ENCODE assay signal across 8 mouse cellular contexts in the genomic region with DNA sequence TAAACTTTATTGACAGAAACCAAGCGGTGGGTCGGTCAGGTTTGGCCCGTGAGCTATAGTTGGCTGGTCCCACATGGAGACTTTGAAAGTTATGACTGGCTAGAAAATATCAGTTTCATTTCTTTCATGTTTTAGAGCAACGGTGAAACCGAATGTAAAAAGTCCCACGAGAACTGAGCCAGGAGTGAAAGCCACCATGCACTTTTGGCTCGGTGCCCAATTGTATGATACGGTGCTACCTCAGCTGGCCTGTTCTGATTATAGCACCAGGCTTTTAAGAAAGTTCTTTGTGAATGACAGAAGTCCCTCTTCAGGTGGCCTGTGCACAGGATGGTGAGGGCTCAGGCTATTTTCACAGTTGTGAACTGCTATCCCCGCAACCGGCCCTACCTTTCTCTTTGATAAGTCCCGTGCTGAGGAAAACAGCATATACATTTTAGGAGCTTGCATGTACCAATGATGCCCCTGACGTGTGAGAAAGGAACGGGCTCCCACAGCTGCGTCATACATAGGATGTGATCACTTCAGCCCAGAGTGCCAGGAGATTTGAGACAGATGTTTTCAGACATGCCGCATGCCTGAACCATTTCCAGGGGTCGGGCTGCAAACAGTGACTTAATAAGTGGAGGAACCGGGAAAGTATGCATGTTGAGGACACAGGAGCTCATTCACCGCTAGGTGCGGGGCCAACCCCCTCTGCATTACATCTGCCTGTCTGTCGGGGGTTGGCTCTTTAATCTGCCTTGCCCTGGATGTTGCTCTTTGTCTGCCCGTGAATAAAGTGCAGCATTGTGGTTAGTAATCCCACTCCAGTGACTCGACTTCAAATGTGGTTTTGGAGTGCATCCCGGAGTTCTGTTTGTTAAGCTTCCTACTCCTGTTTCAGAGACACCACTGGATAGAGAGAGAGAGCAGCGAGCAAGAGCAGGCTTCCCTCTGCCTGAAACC.
DNase-seq lines count a peak whose midpoint lies in the region; ATAC-seq and TF ChIP-seq lines count a peak whose summit lies in the region.

No protein-coding gene starts in this region.

- peak; percentile 42 for TF ChIP-seq CTCF in Patski (IDR thresholded peaks at IDR 0.05)
- TF ChIP-seq CTCF in forebrain, postnatal 0 days (IDR thresholded peaks at IDR 0.05; ENCODE audit: low read depth) = no peak
- peak; percentile 40; the same call in 1 of the 2 replicates for TF ChIP-seq CTCF in stomach, postnatal 0 days (IDR thresholded peaks at IDR 0.05; ENCODE audit: low read depth)

- in situ Hi-C loops in Patski (cut with MboI; ENCODE audit: low pct_unique_long_range_greater_than_20kb) = no loop called here

- ATAC-seq in Patski = peak; percentile 80
- ATAC-seq in forebrain, postnatal 0 days = peak; percentile 61
- peak; percentile 76 for ATAC-seq in midbrain, embryonic 12.5 days (ENCODE audit: low FRiP score, low read depth)
- ATAC-seq in stomach, postnatal 0 days (ENCODE audit: low FRiP score, low TSS enrichment) = peak; percentile 65; the same call in 1 of the 2 replicates

- no peaks in the 10 kb centered on the region for H3K27me3 ChIP-seq in Patski
- no peaks in the 10 kb centered on the region for H3K27me3 ChIP-seq in forebrain, postnatal 0 days (ENCODE audit: insufficient read depth, low read length)
- H3K27me3 ChIP-seq in midbrain, embryonic 12.5 days = peaks cover 7% of the 10 kb centered on the region; the same call in 1 of the 2 replicates
- no peaks in the 10 kb centered on the region for H3K27me3 ChIP-seq in stomach, postnatal 0 days (ENCODE audit: control insufficient read depth, insufficient read depth, low read length)

- H3K36me3 ChIP-seq in forebrain, postnatal 0 days (ENCODE audit: insufficient read depth) = no peaks in the 10 kb centered on the region
- H3K36me3 ChIP-seq in midbrain, embryonic 12.5 days = no peaks in the 10 kb centered on the region
- H3K36me3 ChIP-seq in stomach, postnatal 0 days (ENCODE audit: control insufficient read depth, insufficient read depth, low read length) = no peaks in the 10 kb centered on the region

- no peak overlapping the region for H3K27ac ChIP-seq in forebrain, postnatal 0 days (ENCODE audit: low read depth, low read length)
- H3K27ac ChIP-seq in midbrain, embryonic 12.5 days (replicated peaks) = no peak overlapping the region
- peak overlapping the region; percentile 46; the same call in 1 of the 2 replicates for H3K27ac ChIP-seq in stomach, postnatal 0 days (replicated peaks)

- 0 out of 2 replicates have a peak overlapping the region, but pooled peaks have one; percentile 7 for H3K4me3 ChIP-seq in forebrain, postnatal 0 days (ENCODE audit: low read depth, low read length)
- no peak overlapping the region for H3K4me3 ChIP-seq in midbrain, embryonic 12.5 days
- peak overlapping the region; percentile 25 for H3K4me3 ChIP-seq in stomach, postnatal 0 days (ENCODE audit: low read depth, low read length)

- H3K9me3 ChIP-seq in forebrain, postnatal 0 days (ENCODE audit: low read length) = no peaks in the 10 kb centered on the region
- H3K9me3 ChIP-seq in midbrain, embryonic 12.5 days = no peaks in the 10 kb centered on the region
- no peaks in the 10 kb centered on the region for H3K9me3 ChIP-seq in stomach, postnatal 0 days (ENCODE audit: control insufficient read depth, low read length)

- WGBS in forebrain, postnatal 0 days = 25% methylated on average over 24 of the region's 24 CpGs
- 44% methylated on average over 24 of the region's 24 CpGs for WGBS in midbrain, embryonic 12.5 days
- WGBS in stomach, postnatal 0 days = 35% methylated on average over 24 of the region's 24 CpGs

- no peak for TF ChIP-seq EP300 in stomach, postnatal 0 days (optimal IDR thresholded peaks at IDR 0.05)

- peak overlapping the region; percentile 40 for H3K4me2 ChIP-seq in forebrain, postnatal 0 days (ENCODE audit: low read depth)
- H3K4me2 ChIP-seq in midbrain, embryonic 12.5 days (replicated peaks) = peak overlapping the region; percentile 41
- H3K4me2 ChIP-seq in stomach, postnatal 0 days (replicated peaks; ENCODE audit: low read depth) = peak overlapping the region; percentile 46

- POLR2A ChIA-PET in Patski (lab: Charles Lee) = interaction anchor here (0.7 to 1.5 kb wide), 5 partner anchors 43 to 255 kb away, joined by 3 to 6 read pairs (median 4); no protein-coding TSS in a partner anchor

- no peak overlapping the region for H3K9ac ChIP-seq in forebrain, postnatal 0 days
- H3K9ac ChIP-seq in midbrain, embryonic 12.5 days (replicated peaks) = no peak overlapping the region
- no peak overlapping the region for H3K9ac ChIP-seq in stomach, postnatal 0 days (ENCODE audit: low read length)

- DNase-seq in A20 (ENCODE audit: low read depth, low spot score) = peak; percentile 86
- peak; percentile 77 for DNase-seq in Patski (ENCODE audit: low read depth, low spot score)
- peak; percentile 28 for DNase-seq in forebrain, postnatal 0 days
- peak; percentile 66 for DNase-seq in heart, postnatal 4 days
- DNase-seq in layer of hippocampus, postnatal 10 days (ENCODE audit: low spot score in 2 of 2) = peak; percentile 25 to 47
- peak; percentile 42 for DNase-seq in stomach, postnatal 0 days (ENCODE audit: low spot score)
- no peak for DNase-seq in urinary bladder, adult 2 months (ENCODE audit: low spot score)

- CTCF ChIA-PET in Patski (lab: Charles Lee) = interaction anchor here (1.0 to 1.7 kb wide), 7 partner anchors 9 to 195 kb away, joined by 3 to 5 read pairs (median 3); no protein-coding TSS in a partner anchor

- no peaks in the 10 kb centered on the region; the same call in 1 of the 2 replicates for H3K4me1 ChIP-seq in forebrain, postnatal 0 days (ENCODE audit: insufficient read depth)
- H3K4me1 ChIP-seq in midbrain, embryonic 12.5 days = peaks cover 13% of the 10 kb centered on the region
- H3K4me1 ChIP-seq in stomach, postnatal 0 days (replicated peaks; ENCODE audit: control insufficient read depth, insufficient read depth) = 0 out of 2 replicates have a peak, but pooled peaks cover 2% of the 10 kb centered on the region
